Mouse (Mus musculus) ES-E14 (cell line): ENCODE measurements at regions not wholly inside any gene's neighbourhood (a gene's known extent, or its start where the extent isn't known, plus 50 kb on each side); places are given as distances from the start of the nearest gene placed in this dataset.

Experiments
- DNase-seq: peaks from one replicate; pipeline ENCODE4 v3.0.0-alpha.2; 2013; ENCODE audit warnings: low read depth, low spot score
- H3K27ac ChIP-seq: 2 replicates; pipeline ENCODE4 v1.5.1; 2012; ENCODE audit warnings: low read depth, mild to moderate bottlenecking, low read length, moderate library complexity, mixed read lengths; ENCODE audit not compliant: poor library complexity, insufficient read depth, severe bottlenecking
- H3K36me3 ChIP-seq: 2 replicates; pipeline ENCODE4 v1.6.1; 2012; ENCODE audit warnings: mild to moderate bottlenecking, low read length, moderate library complexity, mixed read lengths; ENCODE audit not compliant: control insufficient read depth, poor library complexity, insufficient read depth, severe bottlenecking
- H3K4me1 ChIP-seq, 2 experiments: fragments of 150-350 bp in 1 of 2; sonication (generic) in 1 of 2; 2 replicates each; pipeline ENCODE4 v1.6.1; 2012; ENCODE audit warnings: low read length in 2 of 2, mild to moderate bottlenecking in 1 of 2, mixed read lengths in 1 of 2; ENCODE audit not compliant: control insufficient read depth in 2 of 2, insufficient read depth in 2 of 2, poor library complexity in 1 of 2
- H3K4me3 ChIP-seq, 2 experiments: fragments of 150-350 bp in 1 of 2; sonication (generic) in 1 of 2; 2 replicates each; pipeline ENCODE4 v1.5.1; 2012; ENCODE audit warnings: low read length in 2 of 2, low read depth in 1 of 2, mild to moderate bottlenecking in 1 of 2, mixed read lengths in 1 of 2; ENCODE audit not compliant: insufficient read depth in 1 of 2, poor library complexity in 1 of 2, severe bottlenecking in 1 of 2
- H3K9ac ChIP-seq: 2 replicates; pipeline ENCODE4 v1.6.1; 2012; ENCODE audit warnings: low read depth, mild to moderate bottlenecking, low read length, mixed read lengths; ENCODE audit not compliant: poor library complexity, insufficient read depth, severe bottlenecking
- H3K9me3 ChIP-seq: fragments of 150-350 bp; sonication (generic); 2 replicates; pipeline ENCODE4 v1.6.1; 2012; ENCODE audit warnings: low read depth, mild to moderate bottlenecking, low read length; ENCODE audit not compliant: control insufficient read depth, insufficient read depth
- CHD2 ChIP-seq: IDR thresholded peaks from 2 replicates; pipeline ENCODE4 v1.6.1; 2014; ENCODE audit warnings: mild to moderate bottlenecking, low read depth, low read length, inconsistent platforms
- HCFC1 ChIP-seq: IDR thresholded peaks from 2 replicates; pipeline ENCODE4 v1.6.1; 2012; ENCODE audit warnings: low read length, inconsistent platforms, borderline replicate concordance; ENCODE audit not compliant: insufficient read depth
- MAFK ChIP-seq: IDR thresholded peaks from 2 replicates; pipeline ENCODE4 v1.6.1; 2014; ENCODE audit warnings: mild to moderate bottlenecking, low read depth, low read length, inconsistent platforms; ENCODE audit not compliant: insufficient read depth
- ZC3H11A ChIP-seq: IDR thresholded peaks from 2 replicates; pipeline ENCODE4 v1.6.1; 2012; ENCODE audit warnings: low read depth, mild to moderate bottlenecking, inconsistent platforms, low read length, borderline replicate concordance
- ZNF384 ChIP-seq: IDR thresholded peaks from 2 replicates; pipeline ENCODE4 v1.6.1; 2012; ENCODE audit warnings: low read depth, low read length, inconsistent platforms
- in situ Hi-C, 2 experiments: fragments of 600-800 bp; cut with MboI; formaldehyde crosslinking; loops; one replicate each; pipeline ENCODE4 v1.15.1; 2025; ENCODE audit warnings: low sequenced_read_pairs in 2 of 2, inconsistent platforms in 1 of 2; ENCODE audit not compliant: unreplicated experiment in 2 of 2

DNA sequence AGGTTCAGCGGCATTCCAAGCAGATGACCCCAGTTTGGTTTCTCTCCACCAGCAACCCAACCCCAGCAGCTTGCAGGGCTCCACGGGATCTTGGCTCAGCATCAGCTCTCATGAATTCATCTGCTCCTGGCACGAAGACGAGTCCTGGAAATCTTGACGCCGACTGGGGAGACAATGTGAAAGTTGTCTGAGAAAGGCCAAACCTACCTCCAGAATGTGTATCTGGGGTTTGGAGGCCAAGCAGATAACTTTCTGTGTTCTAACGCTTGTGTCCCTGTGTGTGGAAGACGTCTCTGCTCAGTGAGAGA lies 58.3 kb upstream of the Gm11983 start:
- TF ChIP-seq ZNF384 (no peak), MAFK (no peak), ZC3H11A (no peak), HCFC1 (no peak), CHD2 (no peak)
- Histone ChIP-seq H3K36me3 (peaks cover 4% of the 10 kb centered on the region; the same call in 1 of the 2 replicates), H3K9me3 (no peaks in the 10 kb centered on the region), H3K4me1 (peaks cover 12 to 30% of the 10 kb centered on the region in 2 experiments), H3K4me3 (no peak overlapping the region), H3K9ac (peak overlapping the region; percentile 48; the same call in 1 of the 2 replicates), H3K27ac (peak overlapping the region; percentile 96)
- in situ Hi-C loops, result no loop called here
- DNase-seq, result no peak

DNA sequence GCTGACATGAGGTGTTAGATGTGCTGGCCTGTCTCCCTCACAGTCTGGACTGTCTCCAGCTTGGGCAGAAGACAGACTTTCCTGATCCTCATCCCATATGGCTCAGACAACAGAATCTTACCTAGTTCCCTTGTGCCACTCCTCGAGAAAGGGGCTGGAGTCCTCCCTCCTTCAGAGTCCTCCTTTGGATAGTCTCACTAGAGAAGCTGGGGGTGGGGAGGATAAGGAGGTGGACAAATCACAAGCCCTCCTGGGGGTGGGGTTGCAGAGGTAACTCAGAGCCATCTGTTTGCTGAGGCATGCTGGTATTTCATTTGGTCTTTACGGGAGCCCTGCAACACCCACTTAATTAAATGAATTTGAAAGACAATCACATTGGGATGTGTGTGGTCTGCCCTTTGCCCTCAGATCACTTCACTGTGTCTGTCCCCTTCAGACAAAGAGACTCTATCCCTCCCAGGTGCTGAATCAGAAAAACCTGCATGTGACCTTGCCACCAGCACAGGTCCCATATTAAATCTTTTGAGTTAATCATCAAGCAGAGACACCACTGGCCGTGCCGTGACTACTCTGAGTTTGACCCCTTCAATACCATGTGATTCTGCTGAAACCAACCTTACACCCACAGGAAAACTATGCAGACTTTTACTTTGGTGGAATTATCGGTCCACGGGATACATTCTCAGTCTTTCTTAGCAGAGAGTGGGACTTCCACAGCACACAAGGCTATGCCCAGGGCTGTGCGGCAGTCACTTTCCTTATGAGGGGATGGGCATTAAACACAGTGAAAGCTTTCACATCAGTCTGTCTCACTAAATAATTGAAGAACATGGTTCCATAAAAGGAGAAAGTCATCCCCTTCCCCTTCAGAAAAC lies 57.7 kb upstream of the Gm11983 start:
- peak overlapping the region; percentile 21 to 61 for H3K4me3 ChIP-seq
- TF ChIP-seq CHD2 (peak; percentile 56), MAFK (peak; percentile 47; the same call in 1 of the 2 replicates), ZC3H11A (no peak), HCFC1 (no peak)
- H3K36me3 ChIP-seq, result peaks cover 4% of the 10 kb centered on the region; the same call in 1 of the 2 replicates
- peak overlapping the region; percentile 80 for H3K9ac ChIP-seq
- in situ Hi-C loops, result no loop called here
- peak overlapping the region; percentile 100 for H3K27ac ChIP-seq
- DNase-seq, result peak; percentile 89
- peaks cover 10 to 30% of the 10 kb centered on the region in 2 experiments for H3K4me1 ChIP-seq
- H3K9me3 ChIP-seq, result no peaks in the 10 kb centered on the region

DNA sequence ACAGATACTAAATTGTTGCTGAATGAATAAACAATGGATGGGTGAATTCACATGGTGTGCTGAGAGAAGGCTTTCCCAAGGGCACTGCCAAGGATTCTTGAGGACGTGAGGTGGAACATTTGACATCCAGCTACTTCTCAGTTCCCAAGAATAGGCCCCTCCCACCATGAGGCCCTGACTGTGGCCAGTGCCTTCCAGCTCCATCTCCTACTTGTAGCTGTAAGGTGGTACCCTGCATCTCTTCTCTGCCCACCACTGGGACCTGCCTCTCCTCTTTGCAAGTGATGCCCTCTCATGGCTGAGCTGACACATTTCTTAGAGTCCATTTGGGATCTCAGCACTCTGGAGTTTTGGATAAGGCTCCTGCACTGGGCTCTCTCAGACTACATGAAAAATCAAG lies 56.3 kb upstream of the Gm11983 start:
- Histone ChIP-seq H3K27ac (peak overlapping the region; percentile 100; the same call in 1 of the 2 replicates), H3K9ac (peak overlapping the region; percentile 80; the same call in 1 of the 2 replicates)

DNA sequence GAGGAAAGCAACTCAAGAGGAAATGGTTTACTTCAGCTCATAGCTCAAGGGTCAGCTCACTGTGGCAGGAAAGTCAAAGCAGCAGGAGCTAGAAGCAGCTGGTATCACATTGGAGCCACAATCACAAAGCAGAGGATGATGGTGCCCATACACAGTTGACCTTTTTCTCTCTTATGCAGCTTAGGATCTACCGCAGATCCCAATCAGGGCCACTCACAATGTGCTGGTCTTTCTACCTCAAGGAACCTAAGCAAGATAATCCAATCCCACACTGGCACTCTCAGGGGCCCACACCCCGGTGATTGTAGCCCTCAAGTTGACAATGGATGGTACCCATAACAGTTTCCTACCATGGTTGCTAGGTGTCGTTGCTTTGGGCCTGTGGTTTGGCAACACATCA lies 55.6 kb upstream of the Gm11983 start:
- H3K9me3 ChIP-seq, result no peaks in the 10 kb centered on the region
- TF ChIP-seq HCFC1 (no peak), ZNF384 (no peak), CHD2 (no peak), MAFK (no peak), ZC3H11A (no peak)
- in situ Hi-C loops, result no loop called here
- H3K36me3 ChIP-seq, result peaks cover 4% of the 10 kb centered on the region; the same call in 1 of the 2 replicates
- no peak for DNase-seq
- H3K4me3 ChIP-seq, result no peak overlapping the region
- no peak overlapping the region for H3K9ac ChIP-seq
- H3K4me1 ChIP-seq, result peaks cover 10 to 21% of the 10 kb centered on the region in 2 experiments; a peak in 3 of 4 replicates
- peak overlapping the region; percentile 32; the same call in 1 of the 2 replicates for H3K27ac ChIP-seq

More for the DNA sequence above, 56.3 kb upstream of the Gm11983 start:
- TF ChIP-seq ZNF384 (no peak), MAFK (no peak), ZC3H11A (no peak)
- Histone ChIP-seq H3K9me3 (no peaks in the 10 kb centered on the region), H3K36me3 (peaks cover 4% of the 10 kb centered on the region; the same call in 1 of the 2 replicates), H3K4me3 (peak overlapping the region in 1 of 2 experiments; percentile 61; a peak in 1 of 4 replicates), H3K4me1 (peaks cover 10 to 21% of the 10 kb centered on the region in 2 experiments; a peak in 3 of 4 replicates)
- in situ Hi-C loops, result no loop called here
- DNase-seq, result no peak
